Mouse (Mus musculus): ENCODE data around the gene Arhgdia. TPM values are rescaled to one million over a fixed set of nuclear protein-coding genes. Genes with fewer than 3 reads are reported as not detected.
"Not testable (repeated sequence)": the region's sequence is repeated elsewhere in the genome, so short reads cannot be mapped to it uniquely, and the experiment has no call there.

The Arhgdia gene
- polyA plus RNA-seq, 1 experiment from 2014 or later: 612 TPM

- Histone ChIP-seq H3K4me3 (ENCODE audit: low read length) (peak overlapping the region; percentile 90), H3K9me3 (ENCODE audit: control insufficient read depth, low read length) (no peaks in the 10 kb centered on the region), H3K27ac (ENCODE audit: low read depth, low read length) (peak overlapping the region; percentile 95), H3K27me3 (ENCODE audit: control insufficient read depth, insufficient read depth, low read length) (no peaks in the 10 kb centered on the region), H3K9ac (ENCODE audit: low read depth, low read length) (peak overlapping the region; percentile 96), H3K4me1 (ENCODE audit: control insufficient read depth, insufficient read depth, low read length) (peaks cover 21% of the 10 kb centered on the region), H3K4me2 (replicated peaks; ENCODE audit: low read depth, low read length) (peak overlapping the region; percentile 92), H3K36me3 (ENCODE audit: control insufficient read depth, insufficient read depth, low read length) (peaks cover 40% of the 10 kb centered on the region)
- ATAC-seq (ENCODE audit: low FRiP score, low TSS enrichment): no peak
- WGBS: 10% methylated on average over 11 of the region's 11 CpGs
Measured at GRCm38 (mm10) chr11:120571754-120572416, 9.5 kb downstream of the Arhgdia start.

DNA sequence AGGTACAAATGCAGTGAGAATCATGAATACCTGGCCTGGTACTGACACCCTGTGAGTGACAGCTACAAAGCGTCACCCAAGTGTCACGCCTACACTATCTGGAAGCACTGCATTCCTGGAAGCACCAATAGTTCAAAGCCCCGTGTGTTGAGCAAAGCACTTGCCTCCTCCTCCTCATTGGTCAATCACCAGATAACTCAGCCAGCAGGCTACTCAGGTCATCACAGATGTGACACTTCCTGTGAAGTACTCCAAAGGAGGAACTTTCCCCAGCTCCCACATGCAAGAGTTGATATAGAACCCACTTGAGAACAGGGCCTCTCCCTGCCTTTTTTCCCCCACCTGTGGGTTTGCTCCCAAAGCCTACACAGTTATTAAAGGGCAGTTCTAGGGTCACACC is 10.3 kb downstream of the Arhgdia start:
- Histone ChIP-seq H3K9ac (ENCODE audit: low read depth, low read length) (peak overlapping the region; percentile 96; the same call in 1 of the 2 replicates), H3K27ac (ENCODE audit: low read depth, low read length) (no peak overlapping the region), H3K9me3 (ENCODE audit: control insufficient read depth, low read length) (no peaks in the 10 kb centered on the region), H3K36me3 (ENCODE audit: control insufficient read depth, insufficient read depth, low read length) (peaks cover 48% of the 10 kb centered on the region), H3K4me3 (ENCODE audit: low read length) (peak overlapping the region; percentile 90), H3K4me2 (replicated peaks; ENCODE audit: low read depth, low read length) (peak overlapping the region; percentile 92), H3K4me1 (ENCODE audit: control insufficient read depth, insufficient read depth, low read length) (peaks cover 21% of the 10 kb centered on the region), H3K27me3 (ENCODE audit: control insufficient read depth, insufficient read depth, low read length) (no peaks in the 10 kb centered on the region)
- no peak for ATAC-seq (ENCODE audit: low FRiP score, low TSS enrichment)
- 71% methylated on average over 3 of the region's 3 CpGs for WGBS

GRCm38 (mm10) chr11:120568324-120568723 is 13.1 kb downstream of the Arhgdia start:
- ATAC-seq (ENCODE audit: low FRiP score, low TSS enrichment): no peak
- H3K4me1 ChIP-seq (ENCODE audit: control insufficient read depth, insufficient read depth, low read length): peaks cover 12% of the 10 kb centered on the region
- no peak overlapping the region for H3K4me2 ChIP-seq (replicated peaks; ENCODE audit: low read depth, low read length)
- H3K36me3 ChIP-seq (ENCODE audit: control insufficient read depth, insufficient read depth, low read length): peaks cover 76% of the 10 kb centered on the region
- WGBS: 94% methylated on average over 6 of the region's 6 CpGs
- no peaks in the 10 kb centered on the region for H3K27me3 ChIP-seq (ENCODE audit: control insufficient read depth, insufficient read depth, low read length)
- H3K9me3 ChIP-seq (ENCODE audit: control insufficient read depth, low read length): no peaks in the 10 kb centered on the region
- no peak overlapping the region for H3K27ac ChIP-seq (ENCODE audit: low read depth, low read length)
- H3K4me3 ChIP-seq (ENCODE audit: low read length): no peak overlapping the region
- peak overlapping the region; percentile 4; the same call in 1 of the 2 replicates for H3K9ac ChIP-seq (ENCODE audit: low read depth, low read length)

GRCm38 (mm10) chr11:120565114-120565513 is 16.3 kb downstream of the Arhgdia start:
- peaks cover 93% of the 10 kb centered on the region for H3K36me3 ChIP-seq (ENCODE audit: control insufficient read depth, insufficient read depth, low read length)
- no peak overlapping the region for H3K27ac ChIP-seq (ENCODE audit: low read depth, low read length)
- H3K4me1 ChIP-seq (ENCODE audit: control insufficient read depth, insufficient read depth, low read length): 0 out of 2 replicates have a peak, but pooled peaks cover 2% of the 10 kb centered on the region
- WGBS: 88% methylated on average over 9 of the region's 9 CpGs
- H3K4me3 ChIP-seq (ENCODE audit: low read length): no peak overlapping the region
- no peaks in the 10 kb centered on the region for H3K9me3 ChIP-seq (ENCODE audit: control insufficient read depth, low read length)
- no peaks in the 10 kb centered on the region for H3K27me3 ChIP-seq (ENCODE audit: control insufficient read depth, insufficient read depth, low read length)
- H3K9ac ChIP-seq (ENCODE audit: low read depth, low read length): no peak overlapping the region
- no peak for ATAC-seq (ENCODE audit: low FRiP score, low TSS enrichment)
- no peak overlapping the region for H3K4me2 ChIP-seq (replicated peaks; ENCODE audit: low read depth, low read length)

DNA sequence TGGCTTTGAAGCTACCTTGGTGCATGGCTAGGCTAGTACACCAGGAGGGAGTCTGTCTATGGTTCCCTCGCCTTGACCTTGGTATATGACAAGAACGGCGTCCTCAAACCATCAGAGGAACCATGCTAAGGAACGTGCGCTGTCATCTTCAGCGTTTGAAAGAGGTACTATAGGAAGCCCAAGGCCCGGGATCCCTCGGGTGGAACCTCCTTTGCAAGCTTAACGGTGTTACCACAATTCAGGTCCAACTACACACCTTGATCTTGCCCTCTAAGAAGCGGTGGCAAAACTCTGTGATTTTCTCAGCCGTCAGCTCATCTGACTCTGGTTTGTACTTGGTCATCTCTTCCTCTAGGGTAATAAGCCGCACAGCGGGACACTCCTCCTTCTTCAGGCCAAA is 18.5 kb downstream of the Arhgdia start:
- H3K27me3 ChIP-seq (ENCODE audit: control insufficient read depth, insufficient read depth, low read length): no peaks in the 10 kb centered on the region
- no peak overlapping the region for H3K27ac ChIP-seq (ENCODE audit: low read depth, low read length)
- H3K9ac ChIP-seq (ENCODE audit: low read depth, low read length): no peak overlapping the region
- no peaks in the 10 kb centered on the region for H3K9me3 ChIP-seq (ENCODE audit: control insufficient read depth, low read length)
- H3K4me3 ChIP-seq (ENCODE audit: low read length): no peak overlapping the region
- H3K4me1 ChIP-seq (ENCODE audit: control insufficient read depth, insufficient read depth, low read length): 0 out of 2 replicates have a peak, but pooled peaks cover 2% of the 10 kb centered on the region
- H3K36me3 ChIP-seq (ENCODE audit: control insufficient read depth, insufficient read depth, low read length): peaks cover 89% of the 10 kb centered on the region
- 95% methylated on average over 13 of the region's 13 CpGs for WGBS
- ATAC-seq (ENCODE audit: low FRiP score, low TSS enrichment): no peak
- no peak overlapping the region for H3K4me2 ChIP-seq (replicated peaks; ENCODE audit: low read depth, low read length)

- peaks cover 5% of the 10 kb centered on the region; the same call in 1 of the 2 replicates for H3K9me3 ChIP-seq (ENCODE audit: control insufficient read depth, low read length)
- no peak overlapping the region for H3K4me3 ChIP-seq (ENCODE audit: low read length)
- no peak for ATAC-seq (ENCODE audit: low FRiP score, low TSS enrichment)
- no peak overlapping the region for H3K4me2 ChIP-seq (replicated peaks; ENCODE audit: low read depth, low read length)
- WGBS: 91% methylated on average over 13 of the region's 13 CpGs
- H3K36me3 ChIP-seq (ENCODE audit: control insufficient read depth, insufficient read depth, low read length): peaks cover 70% of the 10 kb centered on the region
- H3K27me3 ChIP-seq (ENCODE audit: control insufficient read depth, insufficient read depth, low read length): no peaks in the 10 kb centered on the region
- H3K9ac ChIP-seq (ENCODE audit: low read depth, low read length): no peak overlapping the region
- H3K4me1 ChIP-seq (ENCODE audit: control insufficient read depth, insufficient read depth, low read length): no peaks in the 10 kb centered on the region
- H3K27ac ChIP-seq (ENCODE audit: low read depth, low read length): no peak overlapping the region
Measured at GRCm38 (mm10) chr11:120560952-120561728, 20.3 kb downstream of the Arhgdia start.

DNA sequence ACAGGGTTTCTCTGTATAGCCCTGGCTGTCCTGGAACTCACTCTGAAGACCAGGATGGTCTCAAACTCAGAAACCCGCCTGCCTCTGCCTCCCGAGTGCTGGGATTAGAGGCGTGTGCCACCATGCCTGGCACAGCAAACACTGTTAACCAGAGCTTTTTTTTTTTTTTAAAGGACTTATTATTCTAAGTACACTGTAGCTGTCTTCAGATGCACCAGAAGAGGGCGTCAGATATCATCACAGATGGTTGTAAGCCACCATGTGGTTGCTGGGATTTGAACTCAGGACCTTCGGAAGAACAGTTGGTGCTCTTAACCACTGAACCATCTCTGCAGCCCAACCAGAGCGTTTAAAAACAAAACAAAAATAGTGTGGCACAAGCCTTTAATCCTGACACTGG is 22.6 kb downstream of the Arhgdia start:
- H3K9ac ChIP-seq (ENCODE audit: low read depth, low read length); H3K27ac ChIP-seq (ENCODE audit: low read depth, low read length); ATAC-seq (ENCODE audit: low FRiP score, low TSS enrichment); H3K4me2 ChIP-seq (replicated peaks; ENCODE audit: low read depth, low read length); H3K4me3 ChIP-seq (ENCODE audit: low read length); H3K9me3 ChIP-seq (ENCODE audit: control insufficient read depth, low read length); H3K27me3 ChIP-seq (ENCODE audit: control insufficient read depth, insufficient read depth, low read length); H3K4me1 ChIP-seq (ENCODE audit: control insufficient read depth, insufficient read depth, low read length): not testable (repeated sequence)
- H3K36me3 ChIP-seq (ENCODE audit: control insufficient read depth, insufficient read depth, low read length): peaks cover 47% of the 10 kb centered on the region
- WGBS: 90% methylated on average over 6 of the region's 6 CpGs

GRCm38 (mm10) chr11:120555260-120555659 is 26.2 kb downstream of the Arhgdia start:
- Histone ChIP-seq H3K27me3 (ENCODE audit: control insufficient read depth, insufficient read depth, low read length) (no peaks in the 10 kb centered on the region), H3K27ac (ENCODE audit: low read depth, low read length) (no peak overlapping the region), H3K36me3 (ENCODE audit: control insufficient read depth, insufficient read depth, low read length) (peaks cover 12% of the 10 kb centered on the region), H3K9me3 (ENCODE audit: control insufficient read depth, low read length) (peaks cover 5% of the 10 kb centered on the region; the same call in 1 of the 2 replicates), H3K4me1 (ENCODE audit: control insufficient read depth, insufficient read depth, low read length) (peaks cover 1% of the 10 kb centered on the region), H3K4me2 (replicated peaks; ENCODE audit: low read depth, low read length) (no peak overlapping the region), H3K9ac (ENCODE audit: low read depth, low read length) (no peak overlapping the region), H3K4me3 (ENCODE audit: low read length) (no peak overlapping the region)
- no peak for ATAC-seq (ENCODE audit: low FRiP score, low TSS enrichment)
- 77% methylated on average over 2 of the region's 2 CpGs for WGBS

- Histone ChIP-seq H3K9me3 (ENCODE audit: control insufficient read depth, low read length) (peaks cover 5% of the 10 kb centered on the region; the same call in 1 of the 2 replicates), H3K4me3 (ENCODE audit: low read length) (no peak overlapping the region), H3K9ac (ENCODE audit: low read depth, low read length) (no peak overlapping the region), H3K4me1 (ENCODE audit: control insufficient read depth, insufficient read depth, low read length) (peaks cover 5% of the 10 kb centered on the region), H3K27ac (ENCODE audit: low read depth, low read length) (no peak overlapping the region), H3K27me3 (ENCODE audit: control insufficient read depth, insufficient read depth, low read length) (no peaks in the 10 kb centered on the region), H3K4me2 (replicated peaks; ENCODE audit: low read depth, low read length) (no peak overlapping the region), H3K36me3 (ENCODE audit: control insufficient read depth, insufficient read depth, low read length) (peaks cover 7% of the 10 kb centered on the region)
- ATAC-seq (ENCODE audit: low FRiP score, low TSS enrichment): no peak
- WGBS: 81% methylated on average over 7 of the region's 7 CpGs
Measured at GRCm38 (mm10) chr11:120554834-120555233, 26.6 kb downstream of the Arhgdia start.

Measured in kidney, embryonic 14.5 days (tissue).